Mouse (Mus musculus): ENCODE measurements around the gene St6galnac3. TPM values are rescaled to one million over a fixed set of nuclear protein-coding genes. Genes with fewer than 3 reads are reported as not detected.

St6galnac3 gene
- total RNA-seq, 2 experiments from 2014 or later: 10.7 to 12.7 TPM

- intact Hi-C loops (cut with DNase I): no loop called here
- DNase-seq (ENCODE audit: extremely low spot score in 1 of 2, low spot score in 2 of 2): no peak
Measured at GRCm38 (mm10) chr3:153664696-153665095, 60.3 kb downstream of the St6galnac3 start.

- intact Hi-C loops (cut with DNase I): no loop called here
- no peak for DNase-seq (ENCODE audit: extremely low spot score in 1 of 2, low spot score in 2 of 2)
Measured at GRCm38 (mm10) chr3:153663841-153664427, 61.0 kb downstream of the St6galnac3 start.

GRCm38 (mm10) chr3:153662796-153663195 lies 62.2 kb downstream of the St6galnac3 start:
- intact Hi-C loops (cut with DNase I): no loop called here
- no peak for DNase-seq (ENCODE audit: extremely low spot score in 1 of 2, low spot score in 2 of 2)

DNA sequence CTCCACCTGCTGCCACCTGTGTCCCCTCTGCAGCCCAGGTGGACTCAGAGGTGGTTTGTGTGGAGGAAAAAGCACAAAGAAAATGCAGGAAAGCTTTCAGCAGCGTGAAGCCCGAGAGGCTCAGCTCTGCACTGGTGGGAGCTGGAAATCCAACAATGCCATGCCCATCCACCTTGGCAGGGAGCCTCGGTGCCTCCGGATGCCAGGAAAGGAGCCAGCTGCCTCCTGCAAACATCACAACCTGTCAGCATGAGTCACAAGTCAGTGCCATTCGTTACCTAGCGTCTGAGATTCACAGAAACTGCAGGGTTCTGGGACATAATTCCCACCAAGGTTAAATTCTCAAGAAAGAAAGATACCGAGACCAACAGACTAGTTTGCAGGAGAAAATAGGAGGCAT lies 63.0 kb downstream of the St6galnac3 start:
- intact Hi-C loops (cut with DNase I): no loop called here
- DNase-seq (ENCODE audit: extremely low spot score in 1 of 2, low spot score in 2 of 2): no peak

DNA sequence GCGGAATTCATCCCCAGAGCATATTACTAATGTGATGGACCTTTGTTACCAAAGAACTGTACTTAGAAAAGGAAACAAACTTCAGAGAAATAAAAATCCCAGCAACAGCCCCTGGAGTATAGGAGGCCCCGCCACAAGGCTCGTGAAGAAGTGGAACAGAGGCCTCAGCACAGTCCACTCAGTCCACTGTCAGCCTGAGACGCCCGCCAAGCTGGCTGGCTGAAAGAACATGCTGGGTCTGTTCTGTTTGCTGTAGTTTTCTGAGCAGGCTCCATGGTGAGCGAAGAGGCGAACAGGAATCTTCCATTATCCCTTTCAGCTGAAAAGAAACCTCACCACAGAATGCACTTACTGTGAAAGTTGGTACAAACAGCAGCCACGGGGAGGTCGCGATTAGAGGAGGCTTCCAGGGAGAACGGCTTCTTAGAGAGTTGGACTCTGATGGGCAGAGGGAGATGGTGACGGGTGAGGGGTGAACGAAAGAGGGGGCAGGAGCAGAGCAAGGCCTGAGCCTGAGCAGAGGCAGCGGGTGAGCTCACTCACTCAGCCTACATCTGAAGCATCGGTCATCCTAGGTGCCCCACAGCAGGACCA lies 65.3 kb downstream of the St6galnac3 start:
- intact Hi-C loops (cut with DNase I): loop anchor here (5.0 to 10.0 kb wide), 5 partner anchors 148 to 895 kb away; no protein-coding TSS in a partner anchor
- no peak for DNase-seq (ENCODE audit: extremely low spot score in 1 of 2, low spot score in 2 of 2)

GRCm38 (mm10) chr3:153658051-153658777 lies 66.8 kb downstream of the St6galnac3 start:
- peak in 1 of 2 experiments; percentile 61 for DNase-seq (ENCODE audit: extremely low spot score in 1 of 2, low spot score in 2 of 2)
- intact Hi-C loops (cut with DNase I): loop anchor here (5.0 to 10.0 kb wide), 5 partner anchors 149 to 893 kb away; no protein-coding TSS in a partner anchor

GRCm38 (mm10) chr3:153655071-153655470 lies 69.9 kb downstream of the St6galnac3 start:
- intact Hi-C loops (cut with DNase I): loop anchor here (5.0 to 10.0 kb wide), 5 partner anchors 150 to 890 kb away; no protein-coding TSS in a partner anchor
- DNase-seq (ENCODE audit: extremely low spot score in 1 of 2, low spot score in 2 of 2): peak; percentile 59 to 88

DNA sequence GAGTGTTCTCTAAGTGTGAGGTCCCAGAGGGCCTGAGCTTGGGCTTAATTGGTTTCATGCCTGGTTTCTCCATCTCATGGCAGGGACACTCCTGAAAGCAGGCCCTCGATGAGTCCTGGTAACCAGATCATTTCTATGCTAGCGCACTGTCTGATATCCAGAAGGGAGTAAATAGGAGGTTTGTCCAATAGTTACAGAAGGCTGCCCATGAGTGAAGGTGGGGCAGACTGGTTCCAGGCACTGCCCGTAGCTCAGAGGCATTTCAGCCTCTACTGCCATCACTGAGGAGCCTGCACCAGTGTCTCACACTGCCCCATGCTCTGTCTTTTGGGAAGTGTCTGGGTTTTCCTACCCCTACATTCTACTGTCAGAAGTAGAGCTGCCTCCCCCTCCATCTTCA lies 72.1 kb downstream of the St6galnac3 start:
- DNase-seq (ENCODE audit: extremely low spot score in 1 of 2, low spot score in 2 of 2): no peak
- intact Hi-C loops (cut with DNase I): loop anchor here (10.0 kb wide), 4 partner anchors 148 to 888 kb away; no protein-coding TSS in a partner anchor

DNA sequence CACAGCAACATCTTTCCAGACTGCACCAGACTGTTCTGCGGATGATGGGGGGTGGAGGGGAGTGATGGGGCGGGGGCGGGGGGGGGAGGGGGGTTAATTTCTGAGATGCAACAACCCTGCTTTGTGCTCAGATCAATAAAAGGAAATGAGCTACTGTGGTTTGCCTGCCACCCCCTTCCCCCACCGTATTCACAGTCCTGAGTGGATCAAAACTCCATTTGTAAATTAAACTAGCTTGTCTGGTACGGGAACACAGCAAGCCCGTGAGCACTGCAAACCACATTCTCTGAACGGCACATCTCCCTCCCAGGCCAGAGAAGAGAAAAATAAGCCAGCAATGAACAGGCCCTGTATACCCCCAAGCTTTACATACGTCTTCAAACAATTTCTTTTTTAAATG lies 76.3 kb downstream of the St6galnac3 start:
- DNase-seq (ENCODE audit: extremely low spot score in 1 of 2, low spot score in 2 of 2): no peak
- intact Hi-C loops (cut with DNase I): no loop called here

DNA sequence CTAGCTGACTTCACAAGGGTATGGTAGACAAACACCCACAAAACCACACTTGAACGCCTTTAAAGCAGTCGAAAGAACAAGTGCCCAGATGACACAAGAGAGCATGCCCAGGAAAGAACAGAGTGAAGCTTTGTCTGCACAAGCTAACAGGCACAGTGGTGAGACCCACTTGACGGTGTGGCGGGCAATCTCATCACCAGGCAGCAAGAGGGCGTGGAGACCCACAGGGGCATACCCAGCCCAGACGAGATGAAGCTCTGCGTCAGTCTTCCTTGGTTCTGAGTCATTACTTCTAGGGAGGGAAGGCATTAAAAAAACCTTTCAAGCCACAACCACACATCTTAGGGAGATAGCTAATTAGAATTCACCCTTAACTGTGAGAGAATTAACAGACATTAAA lies 79.2 kb downstream of the St6galnac3 start:
- intact Hi-C loops (cut with DNase I): no loop called here

DNA sequence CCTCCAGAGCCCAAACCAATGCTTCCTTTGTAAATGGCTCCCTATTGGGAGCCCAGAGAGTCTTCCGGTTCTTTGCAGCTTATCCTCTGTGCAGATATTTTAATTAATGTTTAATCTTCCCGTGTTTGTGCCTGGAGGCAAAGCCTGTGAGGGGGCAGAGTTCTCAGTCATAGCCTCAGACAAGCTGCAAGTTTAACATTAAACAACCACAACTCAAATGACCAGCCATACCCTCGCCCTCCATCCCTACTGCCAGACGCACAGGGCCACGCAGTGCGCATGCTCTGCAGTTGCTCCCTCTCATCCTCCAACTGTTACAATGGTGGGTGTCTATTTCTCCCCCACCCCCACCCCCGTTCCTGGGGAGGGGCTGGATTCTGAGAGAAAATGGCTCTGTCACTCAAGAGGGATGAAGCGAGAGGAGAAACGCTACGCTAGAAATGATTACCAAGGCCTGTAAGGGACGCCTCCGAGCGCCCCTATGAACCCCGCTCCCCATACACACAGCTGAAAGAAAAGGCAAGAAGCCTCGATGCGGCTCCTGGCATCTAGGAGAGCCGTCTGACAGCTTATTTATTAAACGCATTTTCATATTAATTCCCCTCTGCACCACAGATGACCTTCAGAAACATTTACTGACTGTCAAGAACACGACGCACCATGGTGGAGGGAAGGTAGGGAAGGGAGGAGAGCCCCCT lies 81.0 kb downstream of the St6galnac3 start:
- DNase-seq (ENCODE audit: extremely low spot score in 1 of 2, low spot score in 2 of 2): no peak
- intact Hi-C loops (cut with DNase I): no loop called here

More for the DNA sequence above, 79.2 kb downstream of the St6galnac3 start:
- DNase-seq (ENCODE audit: extremely low spot score in 1 of 2, low spot score in 2 of 2): no peak

DNA sequence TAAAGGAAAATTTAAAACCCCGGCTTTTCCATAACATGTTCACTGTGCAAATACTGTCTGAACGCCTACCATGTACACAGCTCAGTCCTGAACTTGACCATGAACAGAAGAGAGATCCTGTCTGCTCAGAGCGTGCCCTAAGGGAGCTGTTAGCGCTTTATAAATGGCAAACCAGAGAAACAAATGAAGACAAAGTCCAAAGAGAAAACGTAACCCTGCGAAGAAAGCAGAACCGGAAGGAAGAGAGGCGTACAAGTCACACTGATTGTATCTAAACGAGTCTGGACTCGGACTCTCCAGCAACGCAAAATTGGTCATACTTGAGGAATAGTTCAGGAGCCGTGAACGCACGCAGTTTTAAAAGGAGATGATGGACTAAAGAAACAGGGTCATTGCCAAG lies 82.1 kb downstream of the St6galnac3 start:
- no peak for DNase-seq (ENCODE audit: extremely low spot score in 1 of 2, low spot score in 2 of 2)
- intact Hi-C loops (cut with DNase I): no loop called here

DNA sequence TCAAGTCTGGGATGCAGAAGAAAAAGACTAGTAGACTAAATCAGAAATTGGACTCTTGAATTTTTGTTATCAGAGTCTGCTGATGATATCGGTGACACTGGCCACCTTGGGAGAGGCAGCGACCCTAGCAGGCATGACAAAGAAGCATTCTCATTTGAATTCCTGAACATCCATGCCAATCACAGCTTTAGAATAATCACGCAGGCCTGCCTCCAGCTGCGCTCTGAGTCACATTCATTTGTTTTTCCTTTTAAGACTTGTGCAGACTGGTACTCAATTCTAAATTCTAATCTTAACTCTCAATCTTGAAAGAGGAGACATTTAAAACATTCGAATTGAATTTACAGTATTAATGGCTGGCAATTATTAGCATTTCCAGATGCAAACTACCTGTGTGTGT lies 83.2 kb downstream of the St6galnac3 start:
- DNase-seq (ENCODE audit: extremely low spot score in 1 of 2, low spot score in 2 of 2): no peak
- intact Hi-C loops (cut with DNase I): no loop called here

DNA sequence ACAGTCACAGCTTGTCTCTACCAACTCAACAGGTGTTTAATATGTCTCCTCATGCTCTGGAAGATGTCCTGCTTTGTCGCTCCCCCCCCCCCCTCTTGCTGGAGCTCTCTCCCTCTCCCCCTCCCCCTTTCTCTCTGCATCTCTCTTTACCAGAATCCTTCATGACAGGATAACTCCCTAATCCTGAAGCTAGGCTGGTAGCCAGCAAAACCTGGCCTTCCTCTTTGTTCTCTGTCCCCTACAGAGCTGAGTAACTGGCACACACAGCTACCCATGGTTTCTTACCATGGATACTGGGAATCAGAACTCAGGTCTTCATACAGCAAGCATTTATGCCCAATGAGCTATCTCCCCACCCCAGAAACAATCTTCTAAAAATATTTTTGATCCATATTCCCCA lies 87.6 kb downstream of the St6galnac3 start:
- DNase-seq (ENCODE audit: extremely low spot score in 1 of 2, low spot score in 2 of 2): no peak
- intact Hi-C loops (cut with DNase I): no loop called here

GRCm38 (mm10) chr3:153636804-153637153 lies 88.2 kb downstream of the St6galnac3 start:
- intact Hi-C loops (cut with DNase I): no loop called here
- no peak for DNase-seq (ENCODE audit: extremely low spot score in 1 of 2, low spot score in 2 of 2)

GRCm38 (mm10) chr3:153636094-153636803 lies 88.7 kb downstream of the St6galnac3 start:
- no peak for DNase-seq (ENCODE audit: extremely low spot score in 1 of 2, low spot score in 2 of 2)
- intact Hi-C loops (cut with DNase I): no loop called here

- intact Hi-C loops (cut with DNase I): no loop called here
- peak in 1 of 2 experiments; percentile 56 for DNase-seq (ENCODE audit: extremely low spot score in 1 of 2, low spot score in 2 of 2)
Measured at GRCm38 (mm10) chr3:153631988-153632672, 92.8 kb downstream of the St6galnac3 start.

DNA sequence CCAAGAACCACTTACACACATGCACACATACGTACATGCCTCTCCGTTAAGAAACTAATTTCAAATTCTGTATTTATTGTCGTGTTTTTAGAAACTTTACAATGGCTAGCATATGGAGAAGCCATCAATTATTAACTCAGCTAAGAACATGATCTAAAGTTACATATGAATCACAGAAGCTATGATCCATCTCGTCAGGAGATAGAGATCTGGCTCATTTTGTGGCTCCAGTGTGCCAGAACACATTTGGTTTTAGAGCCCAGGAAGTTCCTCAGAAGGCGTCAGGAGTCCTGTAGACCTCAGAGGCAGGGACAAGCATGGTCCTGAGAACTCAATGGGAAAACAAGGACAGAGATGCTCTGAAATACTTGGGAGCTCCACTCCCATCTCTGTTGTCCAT lies 98.7 kb downstream of the St6galnac3 start:
- DNase-seq (ENCODE audit: extremely low spot score in 1 of 2, low spot score in 2 of 2): no peak
- intact Hi-C loops (cut with DNase I): no loop called here
